Mouse (Mus musculus) c-Kit-positive CD71-positive TER-119-positive erythroid progenitor cells, embryonic 14.5 days (primary cell): Measurements from ENCODE around the gene Cyp4f40.
A peak's percentile ranks its signal among the peaks of the same experiment; 100 is the strongest.
"Not testable (repeated sequence)": the region's sequence is repeated elsewhere in the genome, so short reads cannot be mapped to it uniquely, and the experiment has no call there.

Experiments used
- DNase-seq: peaks from one replicate; pipeline ENCODE4 v3.0.0-alpha.2; 2013; ENCODE audit warnings: low spot score

Gene Cyp4f40

DNA sequence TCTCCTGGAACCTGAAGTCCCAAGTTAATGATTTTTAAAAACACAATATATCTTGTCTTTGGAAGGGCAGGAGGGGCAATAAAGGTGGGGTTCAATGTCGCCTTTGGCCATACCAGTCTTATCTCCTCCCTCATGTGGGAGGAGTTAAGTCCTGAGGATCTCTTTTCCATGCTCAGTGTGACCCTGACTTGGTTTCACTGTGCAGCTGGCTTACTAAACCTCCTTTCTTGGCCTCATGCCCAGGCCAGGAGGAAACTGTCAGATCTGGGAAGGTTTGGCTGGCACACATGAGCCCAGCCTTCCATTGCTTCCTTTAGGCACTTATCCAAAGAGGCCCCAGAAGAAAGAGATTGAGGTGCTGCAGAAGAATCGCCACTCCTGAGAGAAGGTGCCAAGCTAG lies at the start of gene Cyp4f40:
Gene Cyp4f40 (plus strand): TSS at position 189 of the 400 bp plus-strand sequence.
- no peak for DNase-seq

- DNase-seq = not testable (repeated sequence)
Measured at GRCm38 (mm10) chr17:32610231-32610630, 48.5 kb upstream of the Cyp4f40 start.

GRCm38 (mm10) chr17:32610896-32611295 lies 47.8 kb upstream of the Cyp4f40 start:
- DNase-seq = no peak

- DNase-seq = no peak
Measured at GRCm38 (mm10) chr17:32612417-32612816, 46.3 kb upstream of the Cyp4f40 start.

DNA sequence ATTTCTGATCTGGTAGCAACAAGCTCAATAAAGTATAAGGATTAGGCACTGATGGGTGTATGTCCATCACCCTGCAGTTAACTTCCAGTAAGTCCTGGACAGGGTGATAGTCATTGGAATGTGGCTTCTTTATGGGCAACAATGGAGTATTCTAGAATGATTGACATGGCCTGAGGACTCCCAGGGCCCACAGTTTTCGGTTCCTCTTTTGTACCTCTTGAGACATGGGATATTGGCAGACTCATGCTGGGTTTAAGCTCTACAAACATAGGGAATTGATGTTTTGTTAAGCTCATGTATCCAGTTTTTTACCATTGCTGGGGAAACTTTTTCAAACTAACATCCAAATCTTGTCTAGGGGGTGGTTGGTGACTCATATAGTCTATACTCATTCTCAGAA lies 41.4 kb upstream of the Cyp4f40 start:
- no peak for DNase-seq

DNA sequence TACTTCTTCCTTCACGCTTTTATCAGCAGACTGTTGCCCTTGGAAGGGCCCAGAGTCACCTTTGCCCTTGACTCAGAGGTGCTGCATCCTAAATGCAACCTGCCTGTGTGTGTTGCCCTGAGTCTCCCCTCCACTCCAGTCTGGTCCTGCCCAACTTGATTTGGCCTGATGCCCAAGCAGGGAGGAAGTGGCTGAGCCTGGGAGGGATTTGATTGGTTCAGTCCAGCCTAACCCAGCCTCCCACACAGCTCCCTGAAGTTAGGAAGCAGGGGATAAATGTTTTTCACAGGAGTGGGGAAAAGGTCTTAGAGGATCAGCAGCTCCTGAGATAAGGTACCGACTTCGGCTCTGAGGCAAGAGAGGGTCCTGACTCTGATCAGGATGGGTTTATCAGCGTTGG lies 37.7 kb upstream of the Cyp4f40 start, which contains the start of gene Cyp4f37:
Gene Cyp4f37 (plus strand): TSS at position 292 of the 400 bp plus-strand sequence.
- DNase-seq = not testable (repeated sequence)

- DNase-seq = not testable (repeated sequence)
Measured at GRCm38 (mm10) chr17:32629726-32630125, 29.0 kb upstream of the Cyp4f40 start.

DNA sequence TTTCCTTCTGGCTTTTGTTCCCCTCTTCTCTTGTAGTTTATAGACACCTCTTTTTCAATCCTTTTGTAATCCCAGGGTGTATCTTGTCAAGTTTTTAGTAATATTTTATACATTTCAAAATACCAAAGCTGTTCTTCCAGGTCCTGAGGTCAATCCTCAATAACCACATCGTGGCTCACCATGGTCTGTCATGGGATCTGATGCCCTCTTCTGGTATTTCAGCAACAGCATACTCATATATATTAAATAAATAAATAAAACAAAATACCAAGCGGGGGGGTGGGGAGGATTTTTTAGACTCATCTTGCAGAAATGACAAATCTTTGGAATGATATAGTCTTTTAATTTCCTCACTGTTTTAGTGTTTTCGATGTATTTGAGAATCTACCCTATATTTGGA lies 26.8 kb upstream of the Cyp4f40 start:
- DNase-seq = no peak

GRCm38 (mm10) chr17:32634242-32634971 lies 24.3 kb upstream of the Cyp4f40 start:
- not testable (repeated sequence) for DNase-seq

GRCm38 (mm10) chr17:32634972-32635314 lies 23.8 kb upstream of the Cyp4f40 start:
- peak; percentile 56 for DNase-seq

GRCm38 (mm10) chr17:32636341-32636740 lies 22.4 kb upstream of the Cyp4f40 start:
- DNase-seq = no peak

DNA sequence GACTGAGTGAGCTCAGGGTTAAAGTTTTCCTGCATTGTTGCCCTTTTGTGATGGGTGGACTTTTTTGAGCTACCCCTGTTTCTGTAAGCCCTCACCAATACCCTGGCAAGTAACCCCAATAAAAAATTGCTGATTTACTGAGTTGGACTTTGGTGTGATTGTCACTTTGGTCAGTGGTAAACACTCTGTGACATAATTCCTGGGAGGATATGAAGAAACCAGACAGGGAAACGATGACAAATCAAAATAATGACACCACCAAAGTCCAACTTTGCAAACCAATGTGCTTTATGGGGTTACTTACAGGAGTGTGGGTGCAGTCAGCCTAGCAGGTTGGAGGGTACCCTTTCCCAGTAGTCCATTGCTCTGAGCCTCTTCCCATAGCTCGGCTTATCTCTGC lies 21.5 kb upstream of the Cyp4f40 start:
- no peak for DNase-seq

- no peak for DNase-seq
Measured at GRCm38 (mm10) chr17:32646631-32647030, 12.1 kb upstream of the Cyp4f40 start.

DNA sequence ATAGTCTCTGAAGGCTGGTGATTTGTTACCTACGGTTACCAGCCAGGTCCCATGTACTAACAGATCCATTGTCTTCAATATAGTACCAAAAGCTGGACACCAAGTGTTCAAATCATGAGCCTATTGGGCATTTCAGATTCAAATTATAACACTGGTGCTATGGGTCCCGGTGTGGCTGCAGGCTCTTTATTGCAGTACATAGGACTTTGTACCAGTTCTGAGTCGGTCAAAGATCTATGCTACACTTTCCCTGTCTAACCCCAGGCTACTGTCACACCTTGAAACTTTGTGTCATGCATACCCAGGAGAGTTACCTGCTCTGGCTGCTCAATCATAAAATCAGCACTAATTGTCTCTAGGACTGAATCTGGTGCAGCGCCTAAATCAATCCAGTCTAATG lies 4.8 kb upstream of the Cyp4f40 start:
- DNase-seq = no peak

DNA sequence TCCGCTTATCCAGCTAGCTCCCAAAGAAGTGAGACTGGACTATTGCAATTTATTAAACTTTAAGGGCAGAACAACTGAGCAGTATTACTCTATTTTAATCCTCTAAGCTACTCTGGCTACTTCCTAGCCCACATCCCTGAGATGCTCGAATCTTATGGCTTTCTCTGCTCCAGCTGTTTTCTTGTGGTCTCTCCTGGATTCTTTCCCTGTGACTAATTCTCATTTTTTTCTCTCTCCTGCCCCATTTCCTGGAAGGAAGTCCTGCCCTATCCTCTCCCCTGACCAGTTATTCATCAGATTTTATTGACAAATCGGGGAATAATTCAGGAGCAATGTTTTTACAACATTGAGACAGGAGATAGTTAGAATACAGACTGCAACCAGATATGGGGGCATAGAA lies 1.7 kb upstream of the Cyp4f40 start:
- DNase-seq = no peak

- no peak for DNase-seq
Measured at GRCm38 (mm10) chr17:32658246-32658645, 454 bp upstream of the Cyp4f40 start.

DNA sequence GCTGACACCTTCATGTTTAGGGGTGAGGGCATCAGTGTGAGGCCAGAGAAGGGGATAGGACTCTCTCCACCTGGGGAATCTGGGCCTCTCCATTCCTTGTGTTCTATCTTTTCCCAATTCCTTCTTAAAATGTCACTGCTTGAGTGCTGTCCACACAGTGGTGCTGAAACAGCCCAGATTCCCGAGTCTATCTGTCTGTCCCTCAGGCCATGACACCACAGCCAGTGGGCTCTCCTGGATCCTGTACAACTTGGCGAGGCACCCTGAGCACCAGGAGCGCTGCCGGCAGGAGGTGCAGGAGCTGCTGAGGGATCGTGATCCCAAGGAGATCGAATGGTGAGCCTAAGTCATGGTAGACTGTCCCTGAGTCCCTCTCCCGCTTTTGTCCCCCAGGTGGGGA lies 15.3 kb downstream of the Cyp4f40 start:
- DNase-seq = no peak

DNA sequence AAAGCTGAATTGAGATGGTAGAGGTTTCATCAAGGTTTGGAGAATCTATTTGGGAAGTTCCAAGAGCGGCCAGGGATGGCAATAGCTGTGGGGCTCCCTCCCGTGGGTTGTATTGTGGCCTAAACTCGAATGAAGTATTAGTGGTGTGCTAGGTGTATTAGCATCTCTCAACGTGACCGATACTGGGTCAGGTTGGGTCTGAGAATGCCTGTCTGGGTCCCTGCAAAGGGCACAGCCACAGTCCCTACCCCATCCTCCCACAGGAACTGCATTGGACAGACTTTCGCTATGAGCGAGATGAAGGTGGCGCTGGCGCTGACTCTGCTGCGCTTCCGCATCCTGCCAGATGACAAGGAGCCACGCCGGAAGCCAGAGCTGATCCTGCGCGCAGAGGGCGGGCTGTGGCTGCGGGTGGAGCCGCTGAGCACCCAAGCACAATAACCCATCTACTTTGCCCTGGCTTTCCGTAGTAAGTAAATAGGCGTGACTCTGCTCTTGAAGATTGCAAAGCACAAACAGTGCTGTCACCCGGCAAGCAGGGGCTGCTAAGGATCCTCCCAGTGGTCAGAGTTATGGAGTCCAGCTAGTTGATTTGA lies 17.4 kb downstream of the Cyp4f40 start:
- DNase-seq = no peak

DNA sequence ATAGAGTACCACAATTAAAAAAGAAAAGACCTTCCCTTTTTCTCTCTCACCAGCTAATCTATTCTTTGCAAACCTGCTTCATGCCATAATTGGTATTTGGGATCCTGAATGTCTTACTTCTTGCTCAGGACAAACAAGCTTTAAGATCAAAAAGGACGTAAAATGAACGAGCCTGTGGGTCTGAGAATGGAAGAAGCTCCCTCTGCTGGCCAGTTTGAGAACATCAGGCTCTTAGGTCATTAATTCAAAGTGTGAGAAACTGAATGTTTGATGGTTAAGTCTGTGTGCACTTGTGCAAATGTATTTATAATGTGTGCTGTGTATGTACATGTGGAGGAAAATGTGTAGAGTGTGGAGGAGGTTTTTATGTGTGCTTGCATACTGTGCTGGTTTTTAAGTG lies 21.7 kb downstream of the Cyp4f40 start:
- DNase-seq = peak; percentile 48

DNA sequence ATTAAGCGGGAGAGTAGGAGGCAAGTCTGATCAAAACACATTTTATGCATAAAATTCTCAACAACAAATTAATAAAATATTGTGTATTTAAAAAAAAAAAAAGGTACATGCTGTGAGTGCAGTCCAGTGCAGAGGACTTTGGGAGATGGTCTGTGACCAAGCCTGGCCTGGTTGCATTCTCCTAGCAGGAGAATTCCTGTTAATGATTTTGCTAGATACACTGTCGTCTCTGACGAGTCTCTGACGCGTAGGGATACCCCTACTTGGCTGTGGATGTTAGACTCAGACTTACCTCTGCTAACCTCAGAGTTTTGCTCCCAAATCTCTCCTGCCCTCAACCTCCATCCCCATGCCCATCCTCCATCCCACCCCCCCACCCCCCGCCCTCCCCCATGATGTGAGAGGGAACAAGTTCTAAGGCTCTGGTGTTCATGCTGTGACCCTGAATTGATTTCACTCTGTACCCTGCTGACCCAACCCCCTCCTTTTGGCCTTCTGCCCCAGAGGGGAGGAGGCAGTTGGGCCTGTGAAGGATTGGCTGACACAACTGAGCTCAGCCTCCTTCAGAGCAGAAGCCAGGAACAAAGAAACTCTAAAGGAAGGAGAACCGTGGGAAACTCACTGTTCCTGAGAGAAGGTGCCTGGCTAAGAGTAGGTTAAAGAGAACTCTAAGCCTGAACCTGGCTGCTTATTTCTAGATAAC lies 26.5 kb downstream of the Cyp4f40 start, which contains the start of gene Cyp4f15:
Gene Cyp4f15 (plus strand): TSS at position 580 of the 703 bp plus-strand sequence.
- DNase-seq = no peak

DNA sequence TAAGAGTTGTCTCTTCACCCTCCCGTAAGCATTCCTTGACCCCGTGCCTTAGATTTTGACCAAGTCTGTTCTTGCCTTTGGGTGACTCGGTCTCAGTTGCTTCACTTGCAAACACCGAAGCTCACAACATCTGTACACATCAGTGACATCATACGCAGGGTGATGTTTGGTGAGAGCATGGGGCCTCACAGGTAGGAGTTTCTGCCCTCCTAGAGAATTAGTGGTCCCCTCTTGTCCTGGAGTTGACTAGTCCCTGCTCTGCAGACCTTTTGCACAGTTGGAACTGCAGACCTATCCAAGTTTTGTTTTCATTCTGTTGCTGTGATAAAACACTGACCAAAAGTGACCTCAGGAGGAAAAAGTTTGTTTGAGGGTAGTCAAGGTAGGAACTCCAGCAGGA lies 28.0 kb downstream of the Cyp4f40 start:
- DNase-seq = no peak

GRCm38 (mm10) chr17:32690959-32691358 lies 32.3 kb downstream of the Cyp4f40 start:
- DNase-seq = no peak

GRCm38 (mm10) chr17:32702826-32703225 lies 44.1 kb downstream of the Cyp4f40 start:
- peak; percentile 4 for DNase-seq
